Mouse (Mus musculus) c-Kit-negative CD71-positive TER-119-positive erythroid progenitor cells, embryonic 14.5 days (primary cell): ENCODE measurements around the gene Rcan3.

Experiments
- DNase-seq: peaks from one replicate; pipeline ENCODE4 v3.0.0-alpha.2; 2013; ENCODE audit warnings: low read depth, low spot score

The Rcan3 gene

GRCm38 (mm10) chr4:135413491-135413890 is 20.2 kb downstream of the Rcan3 start:
- no peak for DNase-seq

DNA sequence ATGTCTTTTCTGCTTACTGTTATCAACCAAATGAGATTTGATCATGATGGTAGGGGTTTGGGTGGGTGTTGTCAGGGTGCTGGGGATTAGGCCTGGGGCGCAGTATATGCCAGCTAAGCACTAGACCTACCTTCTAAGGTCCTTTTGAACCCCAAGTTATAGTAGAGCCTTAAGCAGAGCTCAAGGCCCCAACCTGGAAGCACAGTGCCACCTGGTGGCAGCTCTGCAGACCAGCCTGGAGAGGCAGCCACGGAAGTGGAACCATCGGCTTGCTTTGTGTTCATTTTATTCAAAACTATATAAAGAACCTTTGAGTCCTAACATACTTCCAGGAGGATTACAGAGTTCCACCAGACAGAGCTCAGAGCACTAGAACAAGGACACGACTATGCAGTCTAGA is 22.0 kb downstream of the Rcan3 start:
- peak; percentile 52 for DNase-seq

DNA sequence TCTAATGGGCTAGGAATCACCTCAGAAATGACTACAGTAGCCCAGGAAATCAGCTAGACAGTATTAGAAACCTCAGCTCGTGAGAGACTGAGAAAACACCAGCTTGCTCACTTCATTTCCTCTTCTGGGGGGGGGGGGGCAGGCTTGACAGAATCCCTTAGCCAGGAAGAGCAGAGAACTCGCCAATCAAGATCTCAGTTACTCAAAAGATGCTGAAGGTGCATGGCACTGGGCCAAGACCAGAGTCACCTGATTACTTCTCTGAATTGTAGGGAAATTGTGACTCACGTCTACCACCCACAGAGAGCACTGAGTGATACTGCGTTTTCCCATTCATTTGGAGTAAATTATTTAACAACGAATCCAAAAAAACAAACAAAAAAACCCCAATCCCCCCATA is 27.5 kb downstream of the Rcan3 start:
- DNase-seq = no peak

- DNase-seq = peak; percentile 54
Observed at GRCm38 (mm10) chr4:135404916-135405315, 28.7 kb downstream of the Rcan3 start.

DNA sequence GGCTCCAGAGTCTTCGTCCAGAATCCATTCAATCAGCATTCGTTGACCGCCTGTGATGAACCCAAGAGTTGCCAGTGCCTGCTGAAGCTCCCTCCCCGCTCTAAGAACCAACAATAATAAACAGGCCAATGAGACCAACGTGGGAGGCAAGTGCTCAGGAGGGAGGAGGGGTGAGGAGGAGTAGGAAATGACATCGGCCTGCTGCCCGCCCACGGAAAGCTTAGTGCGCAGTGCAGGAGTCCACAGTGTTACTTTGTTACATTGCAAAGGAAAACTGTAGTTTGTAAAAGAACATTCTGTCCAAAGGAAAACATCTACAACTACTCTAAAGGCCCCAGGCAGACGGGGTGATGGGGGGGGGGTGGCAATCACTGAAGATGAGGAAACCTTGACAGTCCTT is 29.6 kb downstream of the Rcan3 start:
- no peak for DNase-seq

DNA sequence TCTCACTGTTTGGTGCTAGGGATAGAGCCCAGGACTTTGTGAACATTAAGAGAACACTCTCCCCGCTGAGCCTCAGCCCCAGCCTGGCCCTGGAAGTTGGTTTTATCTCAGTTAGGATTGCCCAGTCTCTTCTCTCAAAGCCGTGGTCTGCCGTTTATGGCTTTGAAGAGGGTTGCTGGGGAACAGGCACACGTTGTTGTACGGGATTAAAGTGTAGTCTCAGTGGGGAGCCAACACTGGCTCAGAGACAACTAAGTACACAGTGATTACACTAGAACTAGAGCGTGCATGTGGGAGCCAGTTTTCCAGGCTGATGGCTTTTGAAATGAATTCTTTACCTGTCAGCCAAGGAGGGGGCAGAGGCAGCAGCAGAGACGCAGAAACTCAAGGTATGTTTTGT is 31.8 kb downstream of the Rcan3 start:
- DNase-seq = no peak

DNA sequence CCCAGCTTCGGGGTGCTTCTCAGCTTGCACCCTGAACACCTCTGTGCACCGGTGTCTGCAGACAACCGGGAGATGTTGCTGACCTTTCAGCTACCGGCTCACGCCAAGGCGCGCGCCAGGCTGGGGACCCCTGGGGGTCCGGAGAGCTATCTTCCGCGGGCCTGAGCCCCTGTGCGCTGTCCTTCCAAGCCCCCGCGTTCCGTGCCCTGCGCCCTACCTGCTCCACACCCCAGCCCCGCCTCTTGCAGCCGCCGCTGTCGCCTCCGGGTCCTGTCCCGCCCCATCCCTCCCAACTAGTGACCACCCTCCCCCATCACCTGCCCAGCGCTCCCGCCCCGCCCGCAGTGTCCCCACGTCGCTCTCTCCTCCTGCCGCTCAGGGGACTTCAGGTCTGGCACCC is 35.7 kb downstream of the Rcan3 start, which contains the start of gene Ncmap:
Gene Ncmap (minus strand): TSS at position 237 of the 400 bp plus-strand sequence.
- DNase-seq = no peak

GRCm38 (mm10) chr4:135397551-135397950 is 36.1 kb downstream of the Rcan3 start:
- DNase-seq = no peak

- DNase-seq = no peak
Observed at GRCm38 (mm10) chr4:135396303-135396702, 37.4 kb downstream of the Rcan3 start.

DNA sequence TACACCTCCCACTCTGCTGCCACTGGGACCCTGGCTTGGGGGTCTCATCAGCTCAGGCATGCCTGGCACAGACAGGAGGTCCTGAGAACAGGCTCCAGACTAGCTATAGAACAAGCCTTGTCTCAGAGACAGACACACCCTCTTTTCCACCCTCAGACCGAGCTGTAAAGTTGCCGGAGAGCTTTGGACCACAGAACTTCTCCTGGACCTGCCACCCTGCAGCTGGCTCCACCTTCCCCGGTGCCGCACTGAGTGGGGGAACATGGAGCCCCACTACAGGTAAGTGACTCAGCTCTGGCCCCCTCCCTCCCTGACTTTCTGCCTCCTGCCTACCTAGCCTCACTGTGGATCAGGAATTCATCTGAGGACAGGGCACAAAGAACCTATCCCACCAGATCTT is 38.3 kb downstream of the Rcan3 start:
- DNase-seq = no peak

DNA sequence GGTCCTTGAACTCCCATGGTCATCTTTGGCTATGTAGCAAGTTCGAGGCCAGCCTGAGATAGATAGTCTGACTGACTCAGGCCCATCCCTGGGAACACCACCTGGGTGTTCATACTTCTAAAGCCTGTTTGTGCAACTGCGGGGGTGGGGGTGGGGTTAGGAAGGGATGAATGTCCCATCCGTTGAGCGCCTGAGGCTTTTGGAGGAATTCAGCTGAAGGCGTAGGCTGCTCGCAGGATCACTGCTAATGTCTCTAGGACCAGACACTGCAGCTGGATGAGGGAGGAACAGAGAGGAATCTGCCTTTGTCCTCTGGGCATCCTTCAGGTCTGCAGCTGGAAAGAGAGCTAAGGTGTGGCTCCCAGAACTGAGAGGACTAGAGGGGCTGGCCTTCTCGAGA is 39.0 kb downstream of the Rcan3 start:
- no peak for DNase-seq

- DNase-seq = no peak
Observed at GRCm38 (mm10) chr4:135393381-135393780, 40.3 kb downstream of the Rcan3 start.

DNA sequence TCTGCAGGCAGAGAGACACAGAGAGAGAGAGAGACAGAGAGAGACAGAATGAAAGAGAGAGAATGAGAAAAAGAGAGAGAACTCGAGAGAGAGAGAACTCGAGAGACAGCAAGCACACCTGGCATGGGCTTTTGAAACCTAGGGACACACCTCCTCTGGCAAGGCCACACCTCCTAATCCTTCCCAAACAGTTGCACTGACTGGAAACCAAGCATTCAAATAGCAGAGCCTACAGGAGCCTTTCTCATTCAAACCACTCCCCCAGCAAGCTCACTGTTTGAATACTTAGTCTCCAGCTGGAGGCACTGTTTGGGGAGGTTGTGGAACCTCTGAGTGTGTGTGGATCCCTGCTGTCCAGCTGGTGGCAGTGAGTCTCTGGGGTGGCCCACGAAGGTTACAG is 40.9 kb downstream of the Rcan3 start:
- no peak for DNase-seq

DNA sequence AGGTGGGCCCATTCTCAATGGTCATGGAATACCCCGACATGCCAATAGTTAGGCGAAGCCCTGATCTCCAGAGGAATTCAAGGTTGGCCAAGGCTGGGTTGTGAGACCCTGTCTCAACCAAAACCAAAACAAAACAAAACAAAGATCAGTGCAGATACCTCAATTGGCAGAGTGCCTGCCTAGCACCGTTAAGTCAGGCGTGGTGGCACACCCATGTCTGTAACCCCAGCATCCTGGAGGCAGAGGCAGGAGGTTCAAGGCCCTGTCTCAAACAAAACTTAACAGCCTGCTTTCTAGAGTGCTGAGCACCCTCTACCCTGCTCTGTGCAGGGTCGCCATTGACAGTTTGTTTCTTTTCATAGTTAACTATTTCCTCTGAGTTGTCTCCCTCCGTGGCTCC is 42.6 kb downstream of the Rcan3 start:
- no peak for DNase-seq

- DNase-seq = no peak
Observed at GRCm38 (mm10) chr4:135385614-135386013, 48.0 kb downstream of the Rcan3 start.

DNA sequence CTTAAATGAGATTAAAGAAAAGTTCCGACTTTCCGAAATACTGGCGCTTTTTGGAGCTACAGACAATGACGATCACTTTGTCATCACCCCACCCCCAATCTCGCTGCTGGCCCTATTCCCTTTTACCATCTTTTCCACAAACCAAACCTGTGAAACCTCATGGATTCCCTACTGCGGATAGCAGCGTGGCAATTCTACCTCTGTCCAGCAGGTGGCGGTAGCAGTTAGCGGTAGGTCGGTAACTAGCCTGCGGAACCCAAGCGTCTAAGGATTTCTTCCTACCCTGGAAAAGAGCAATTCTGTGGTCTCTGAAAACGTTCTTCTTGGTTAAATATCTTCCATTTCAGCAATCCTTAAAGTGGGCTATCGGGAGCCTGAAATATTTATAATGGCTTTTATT is 51.3 kb downstream of the Rcan3 start:
- DNase-seq = peak; percentile 66

GRCm38 (mm10) chr4:135381355-135381754 is 52.3 kb downstream of the Rcan3 start:
- DNase-seq = no peak

GRCm38 (mm10) chr4:135377241-135377640 is 56.4 kb downstream of the Rcan3 start:
- no peak for DNase-seq

DNA sequence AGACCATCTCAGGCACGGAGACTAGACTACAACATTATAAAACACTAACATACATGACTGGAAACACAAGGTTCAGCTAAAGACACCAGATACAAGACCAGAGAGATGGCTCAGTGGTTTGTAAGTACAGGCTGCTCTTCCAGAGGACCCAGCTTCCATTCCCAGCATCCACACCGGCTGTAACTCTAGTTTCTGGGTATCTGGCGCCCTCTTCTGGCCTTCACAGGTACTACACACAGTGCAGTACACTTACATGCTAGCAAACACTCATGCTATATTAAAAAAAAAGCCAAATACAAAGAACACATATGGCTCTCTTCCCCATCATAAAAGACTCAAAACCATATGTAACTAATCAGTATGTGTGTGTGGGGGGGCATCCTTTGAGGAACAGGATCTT is 58.2 kb downstream of the Rcan3 start:
- DNase-seq = no peak

DNA sequence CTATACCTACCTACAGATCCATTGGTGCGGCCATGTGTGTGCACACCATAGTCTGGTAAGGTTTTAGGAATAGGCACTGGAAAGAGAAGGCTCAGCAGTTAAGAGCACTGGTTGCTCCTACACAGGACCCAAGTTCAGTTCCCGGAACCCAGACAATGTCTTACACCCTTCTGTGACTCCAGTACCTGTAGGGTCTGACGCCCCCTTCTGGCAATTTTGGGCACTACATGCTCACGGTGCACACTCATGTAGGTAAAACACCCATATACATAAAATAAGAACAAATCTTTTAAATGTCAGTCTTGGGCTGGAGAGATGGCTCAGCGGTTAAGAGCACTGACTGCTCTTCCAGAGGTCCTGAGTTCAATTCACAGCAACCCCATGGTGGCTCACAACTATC is 60.4 kb downstream of the Rcan3 start:
- DNase-seq = no peak

GRCm38 (mm10) chr4:135370372-135370771 is 63.3 kb downstream of the Rcan3 start:
- no peak for DNase-seq

DNA sequence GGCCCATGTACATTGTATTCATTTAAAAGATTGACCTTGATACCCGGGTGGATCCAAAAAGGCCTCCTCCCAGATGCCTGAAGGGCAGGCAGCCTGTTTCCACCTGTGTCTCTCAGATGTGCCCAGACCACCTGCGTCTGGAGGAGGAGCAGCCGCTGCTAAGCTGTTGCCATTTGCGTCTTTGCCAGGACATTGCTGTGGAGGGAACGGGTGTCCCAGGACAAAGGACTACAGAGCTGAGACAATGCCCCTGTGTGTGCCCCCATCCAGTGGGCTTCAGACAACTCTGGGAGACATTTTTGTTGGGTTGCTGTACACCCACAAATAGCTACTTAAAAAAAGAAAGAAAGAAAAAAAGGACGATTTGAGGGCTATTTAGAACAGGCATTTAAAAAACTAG is 70.8 kb downstream of the Rcan3 start:
- DNase-seq = no peak
